24 mouse cellular contexts compared by ENCODE assay signal in genomic region chr3:41450696-41451095, GRCm38 (mm10).
DNase-seq lines count a peak whose midpoint lies in the region; ATAC-seq and TF ChIP-seq lines count a peak whose summit lies in the region.
"Had no signal": no experiment of that assay in that cellular context is flagged by ENCODE, and none has a peak within 500 bp of the region (broad histone marks: within the 10 kb centered on the region; RNA-seq: fewer than 3 reads in every experiment).

No protein-coding gene starts in this region.

- no peak overlapping the region for H3K4me3 ChIP-seq in kidney, postnatal 0 days (replicated peaks; ENCODE audit: low read depth, low read length)
- H3K4me3 ChIP-seq: embryonic facial prominence, embryonic 12.5 days; forebrain, embryonic 12.5 days; heart, embryonic 13.5 days; hindbrain, embryonic 12.5 days had no signal

- no peak for DNase-seq in kidney, postnatal 0 days (ENCODE audit: low spot score)
- no peak for DNase-seq in kidney, postnatal 14 days
- DNase-seq in 416B (ENCODE audit: low read depth), result peak; percentile 21
- peak; percentile 15 for DNase-seq in MEL-GATA-1-ER (ENCODE audit: extremely low read depth, low read depth)
- peak; percentile 36 for DNase-seq in adipocyte (ENCODE audit: low spot score)
- DNase-seq in cerebellum, postnatal 14 days, result no peak
- DNase-seq in cerebellum, adult 8-10 months, result no peak
- no peak for DNase-seq in ovary, postnatal 36 days (ENCODE audit: low spot score)
- DNase-seq: adrenal gland, adult 8-10 months; adrenal gland, postnatal 36 days; B cell, adult 2 months; cerebellum, adult 9-11 months; forebrain, postnatal 0 days; gastrocnemius, postnatal 14 days; heart, postnatal 4 days; kidney, adult 11 months; kidney, adult 9 months had no signal

- no peaks in the 10 kb centered on the region; the same call in 1 of the 2 replicates for H3K9me3 ChIP-seq in kidney, postnatal 0 days (replicated peaks; ENCODE audit: low read length)
- H3K9me3 ChIP-seq: embryonic facial prominence, embryonic 12.5 days; forebrain, embryonic 12.5 days; hindbrain, embryonic 12.5 days had no signal

- no peak overlapping the region for H3K4me2 ChIP-seq in kidney, postnatal 0 days (ENCODE audit: low read length)
- H3K4me2 ChIP-seq: embryonic facial prominence, embryonic 12.5 days; forebrain, embryonic 12.5 days; heart, embryonic 13.5 days; hindbrain, embryonic 12.5 days had no signal

- no peak for ATAC-seq in kidney, postnatal 0 days (replicated peaks; ENCODE audit: low FRiP score, low read depth)
- ATAC-seq: activated CD4-positive, CD25-positive, alpha-beta regulatory T cell, adult 4 months; CD4-positive, CD25-positive, alpha-beta regulatory T cell, adult 4 months; forebrain, postnatal 0 days; hindbrain, embryonic 16.5 days had no signal

- no peaks in the 10 kb centered on the region for H3K4me1 ChIP-seq in kidney, postnatal 0 days (replicated peaks; ENCODE audit: insufficient read depth, low read length)
- H3K4me1 ChIP-seq: embryonic facial prominence, embryonic 12.5 days; forebrain, embryonic 12.5 days; hindbrain, embryonic 12.5 days had no signal

- no peaks in the 10 kb centered on the region for H3K27me3 ChIP-seq in kidney, postnatal 0 days (ENCODE audit: insufficient read depth, low read length)
- H3K27me3 ChIP-seq: embryonic facial prominence, embryonic 12.5 days; forebrain, embryonic 12.5 days; heart, embryonic 13.5 days; hindbrain, embryonic 12.5 days had no signal

- WGBS in kidney, postnatal 0 days, result 60% methylated on average over 1 of the region's 1 CpGs

- H3K27ac ChIP-seq in kidney, postnatal 0 days, result no peak overlapping the region
- H3K27ac ChIP-seq: embryonic facial prominence, embryonic 12.5 days; forebrain, embryonic 12.5 days; heart, embryonic 13.5 days; hindbrain, embryonic 12.5 days had no signal

- no peaks in the 10 kb centered on the region for H3K36me3 ChIP-seq in kidney, postnatal 0 days (ENCODE audit: insufficient read depth, low read length)
- H3K36me3 ChIP-seq: embryonic facial prominence, embryonic 12.5 days; forebrain, embryonic 12.5 days; heart, embryonic 13.5 days; hindbrain, embryonic 12.5 days had no signal

- no peak overlapping the region for H3K9ac ChIP-seq in kidney, postnatal 0 days (ENCODE audit: low read depth, low read length)
- H3K9ac ChIP-seq: embryonic facial prominence, embryonic 12.5 days; forebrain, embryonic 12.5 days; forebrain, postnatal 0 days; heart, embryonic 13.5 days; hindbrain, embryonic 12.5 days had no signal

- peak; percentile 11; the same call in 1 of the 2 replicates for TF ChIP-seq CTCF in kidney, postnatal 0 days (IDR thresholded peaks at IDR 0.05; ENCODE audit: low read depth)

Comparison
In these comparisons a context has a peak if more than half of its experiments do, and no peak if none do; other contexts are left out.
1. DNase-seq: peak in 416B (single experiment), MEL-GATA-1-ER (single experiment) and adipocyte (single experiment); none in kidney, postnatal 0 days (single experiment), kidney, postnatal 14 days (single experiment), cerebellum, postnatal 14 days (0 of 2), cerebellum, adult 8-10 months (single experiment) and ovary, postnatal 36 days (single experiment).